Mouse (Mus musculus): Measurements from ENCODE around the gene Rdh5. TPM values are rescaled to one million over a fixed set of nuclear protein-coding genes. Genes with fewer than 3 reads are reported as not detected.

Gene Rdh5
- 10 to 100 TPM in 1 of 2 experiments, 1 to 10 TPM in 1; 8.2 to 12.5 TPM for total RNA-seq (2021)
- long read RNA-seq, experiment 1, partial matches to known transcripts, result 2 of 6 reads
- long read RNA-seq, experiment 1, other reads (novel, unspliced or antisense), result 3 of 6 reads
- long read RNA-seq, experiment 2, partial matches to known transcripts, result 0 of 6 reads
- long read RNA-seq, experiment 2, other reads (novel, unspliced or antisense), result 6 of 6 reads

DNA sequence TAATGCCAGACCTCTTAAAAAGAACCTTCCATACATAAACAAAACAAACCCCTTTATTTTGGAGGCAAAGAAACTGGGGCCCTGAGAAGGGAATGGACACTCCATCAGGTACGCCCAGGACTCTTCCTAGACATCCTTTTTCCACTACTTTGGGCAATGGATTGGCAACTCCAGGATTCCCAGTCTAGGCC is at the start of gene Rdh5:
Gene Rdh5, minus strand, starts transcription at position 67 of the 191 bp plus-strand sequence.
- DNase-seq, result no peak

DNA sequence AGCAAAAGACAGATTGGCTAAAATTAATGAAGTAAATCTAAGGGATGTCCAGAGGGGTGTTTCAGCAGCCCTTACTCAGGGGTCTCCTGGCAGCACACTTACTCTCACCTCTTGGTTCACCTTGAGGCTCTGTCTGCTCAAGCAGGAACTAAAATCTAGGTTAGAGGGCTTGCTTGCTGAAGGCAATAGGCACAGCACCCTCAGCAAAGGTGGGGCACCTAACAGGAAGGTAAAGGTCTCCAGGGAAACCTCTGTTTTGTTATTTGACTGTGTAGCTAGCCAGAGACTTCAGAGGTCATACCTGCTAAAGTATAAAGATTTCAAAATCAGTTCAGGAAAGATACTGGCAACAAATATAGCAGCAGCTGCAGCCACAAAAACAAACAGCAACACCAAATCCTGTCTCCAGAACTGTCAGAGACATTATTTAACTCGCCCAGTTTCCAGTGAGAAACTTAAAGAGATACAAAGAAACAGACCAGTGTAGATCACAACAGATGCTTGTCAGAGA is 48.1 kb upstream of the Rdh5 start:
- DNase-seq, result no peak

DNA sequence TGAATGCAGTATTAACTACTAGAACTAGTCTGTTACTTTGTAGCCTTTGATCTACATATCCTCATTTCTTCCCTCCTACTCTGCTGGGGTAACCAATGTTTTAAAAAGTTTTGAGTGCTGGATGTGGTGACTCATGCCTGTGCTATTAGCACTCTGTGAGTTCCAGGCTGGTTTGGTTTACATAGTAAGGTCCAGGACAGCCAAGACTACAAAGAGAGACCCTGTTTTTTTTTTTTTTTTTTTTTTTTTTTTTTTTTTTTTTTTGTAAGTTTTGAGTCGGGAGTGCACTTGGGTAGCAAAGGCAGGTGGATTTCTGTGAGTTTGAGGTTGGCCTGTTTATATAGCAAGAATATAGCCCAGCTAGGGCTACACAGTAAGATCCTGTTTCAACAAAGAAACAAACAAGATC is 45.7 kb upstream of the Rdh5 start:
- DNase-seq, result no peak

DNA sequence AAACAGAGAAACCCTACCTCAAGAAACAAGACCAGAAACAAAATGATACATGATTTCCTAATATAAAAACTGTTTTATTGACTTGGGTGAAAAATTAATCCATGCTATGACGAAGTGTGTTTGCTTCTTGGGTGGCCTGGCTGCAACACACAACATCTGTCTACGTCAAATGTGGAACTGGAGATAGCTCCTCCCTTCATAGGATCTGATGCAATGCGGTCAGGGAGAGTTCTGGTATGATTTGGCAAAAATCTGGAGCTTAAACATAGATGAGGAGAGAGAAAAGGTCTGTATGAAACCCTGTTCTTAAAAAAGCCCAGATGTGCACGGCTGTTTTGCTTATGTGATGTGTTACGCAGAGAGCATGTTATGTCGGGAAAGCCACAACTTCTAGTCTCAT is 43.2 kb upstream of the Rdh5 start:
- DNase-seq, result no peak

DNA sequence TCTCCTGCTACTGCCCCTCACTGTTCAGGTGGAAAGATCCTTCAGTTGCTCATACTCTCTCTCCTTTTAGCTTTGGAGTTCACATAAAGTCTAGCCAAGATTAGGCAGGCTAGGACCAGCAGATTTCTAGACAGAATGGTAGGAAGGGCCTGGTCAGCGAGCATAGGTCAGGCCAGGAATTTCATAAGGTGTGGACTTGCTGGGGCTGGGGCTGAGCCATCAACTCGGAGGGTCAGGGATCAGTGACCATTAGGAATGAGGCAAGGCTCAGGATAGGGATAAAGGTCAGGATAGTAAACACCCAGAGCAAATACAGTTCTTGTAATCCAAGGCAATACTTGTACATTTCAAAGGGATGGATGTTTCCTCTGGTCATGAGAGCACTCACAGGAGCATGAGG is 42.3 kb upstream of the Rdh5 start:
- no peak for DNase-seq

DNA sequence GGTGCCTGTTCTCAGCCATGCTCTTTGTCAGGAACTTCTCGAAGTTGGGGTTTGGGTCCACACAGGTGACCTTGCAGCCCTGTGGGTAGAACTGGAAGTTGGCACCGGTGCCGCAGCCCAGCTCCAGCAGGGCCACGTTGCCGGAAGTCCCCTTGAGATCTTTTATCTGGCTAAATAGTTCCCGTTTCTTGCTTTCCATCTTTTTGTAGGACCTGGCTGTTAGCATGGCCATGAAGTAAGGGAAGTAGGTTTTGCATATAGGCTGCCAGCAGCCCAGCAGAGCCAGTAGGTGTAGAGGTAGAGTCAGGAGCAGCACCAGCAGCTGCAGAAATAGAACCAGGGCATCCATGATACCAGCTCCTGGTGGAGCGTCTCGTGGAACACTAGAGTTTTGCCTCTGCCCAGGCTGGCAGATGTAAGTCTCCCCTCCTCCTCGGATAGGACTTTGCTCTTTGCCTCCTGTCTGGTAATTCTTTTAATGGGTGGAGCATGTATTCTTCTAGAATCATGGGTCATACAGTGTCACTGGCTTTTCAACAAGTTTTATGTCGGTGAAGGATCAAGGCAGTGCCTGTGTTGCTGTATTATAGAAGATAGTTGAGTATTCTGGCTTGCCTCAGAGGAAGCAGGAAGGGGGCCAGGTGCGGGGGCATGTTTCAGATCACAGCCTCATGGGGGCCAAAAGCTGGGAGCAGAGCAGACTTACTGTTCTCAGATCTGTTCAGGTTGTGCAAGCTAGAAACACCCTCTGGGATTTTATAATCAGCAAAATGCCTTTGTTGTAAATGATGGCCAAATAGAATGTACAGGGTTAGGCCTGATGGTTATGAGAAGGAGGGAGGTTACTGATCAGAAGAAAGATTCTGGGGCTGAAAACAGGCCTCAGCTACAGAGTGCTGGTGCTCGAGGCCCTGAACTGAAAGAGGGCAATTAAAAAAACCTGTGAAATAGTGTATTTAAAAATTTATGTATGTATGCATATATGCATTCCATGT is 38.2 kb upstream of the Rdh5 start, which contains the start of gene Mettl7b:
Gene Mettl7b, minus strand, starts transcription at position 399 of the 995 bp plus-strand sequence.
- DNase-seq, result no peak

DNA sequence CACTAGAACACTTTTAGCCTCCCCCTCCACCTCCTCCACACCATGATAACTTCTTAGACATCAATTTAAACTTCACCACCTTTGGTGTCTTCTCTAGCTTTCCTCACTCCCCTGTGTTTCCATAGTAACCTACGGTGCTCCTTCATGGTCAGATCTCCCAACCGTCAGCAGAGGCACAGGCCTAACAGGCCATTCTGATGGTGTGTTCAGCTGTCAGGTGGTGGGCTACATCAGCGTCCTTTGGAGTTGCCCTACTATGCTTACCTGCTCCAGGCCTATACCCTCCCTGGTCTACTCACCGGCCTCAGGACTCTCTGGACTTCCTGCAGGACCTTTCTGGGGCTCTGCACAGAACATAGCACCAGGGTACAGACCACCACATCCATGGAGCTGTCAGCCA is 37.5 kb upstream of the Rdh5 start:
- no peak for DNase-seq

DNA sequence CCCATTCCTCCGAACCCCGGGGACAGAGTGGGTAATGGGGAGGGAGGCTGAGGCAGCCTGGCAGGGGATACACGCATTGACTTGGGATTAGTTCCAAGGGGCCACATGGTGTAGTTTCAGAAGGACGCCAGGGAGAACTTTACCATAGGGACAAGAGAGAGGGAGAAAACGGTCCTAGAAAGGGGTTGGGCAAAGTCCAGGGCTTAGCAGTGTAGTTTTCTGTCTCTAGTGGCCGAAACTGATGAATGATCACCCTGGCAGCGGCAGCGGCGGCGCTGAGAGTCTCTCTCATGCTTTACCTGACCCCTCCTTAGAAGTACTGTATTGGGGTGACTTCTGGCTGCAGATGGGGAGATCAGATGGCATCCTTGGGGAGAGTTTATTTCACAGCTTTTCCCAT is 35.7 kb upstream of the Rdh5 start:
- no peak for DNase-seq

DNA sequence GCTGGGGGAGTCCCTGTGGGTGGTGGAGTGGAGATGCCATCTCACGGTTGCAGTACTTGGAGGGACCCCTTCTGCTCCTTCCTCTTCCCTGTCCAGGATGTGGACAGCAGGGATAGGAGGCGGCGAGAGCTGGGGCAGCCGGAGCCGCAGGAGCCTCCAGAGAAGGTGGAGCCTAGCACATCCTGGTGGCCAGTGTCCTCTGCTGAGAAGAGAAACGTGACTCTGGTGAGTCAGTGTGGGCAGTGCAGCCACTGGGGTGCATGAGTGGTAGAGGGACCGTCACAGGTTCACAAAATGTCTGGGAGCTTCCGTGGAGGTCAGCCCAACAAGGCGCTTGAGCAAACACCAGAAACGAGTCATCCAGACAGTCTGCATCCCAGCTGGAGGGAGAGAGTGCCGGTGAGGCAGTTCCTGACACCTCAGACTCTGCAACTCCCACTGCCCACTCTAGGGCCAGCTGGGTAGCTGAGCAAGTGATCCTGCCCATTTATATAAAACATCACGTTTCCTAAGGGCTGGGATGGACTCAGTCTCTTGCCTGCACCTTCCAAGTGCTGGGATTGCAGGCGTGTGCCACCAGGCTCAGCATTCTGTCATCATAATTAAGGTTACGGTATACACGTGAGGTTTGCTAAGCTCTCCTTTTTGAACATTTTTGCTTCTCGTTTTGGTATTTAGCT is 27.7 kb upstream of the Rdh5 start:
- DNase-seq, result no peak

DNA sequence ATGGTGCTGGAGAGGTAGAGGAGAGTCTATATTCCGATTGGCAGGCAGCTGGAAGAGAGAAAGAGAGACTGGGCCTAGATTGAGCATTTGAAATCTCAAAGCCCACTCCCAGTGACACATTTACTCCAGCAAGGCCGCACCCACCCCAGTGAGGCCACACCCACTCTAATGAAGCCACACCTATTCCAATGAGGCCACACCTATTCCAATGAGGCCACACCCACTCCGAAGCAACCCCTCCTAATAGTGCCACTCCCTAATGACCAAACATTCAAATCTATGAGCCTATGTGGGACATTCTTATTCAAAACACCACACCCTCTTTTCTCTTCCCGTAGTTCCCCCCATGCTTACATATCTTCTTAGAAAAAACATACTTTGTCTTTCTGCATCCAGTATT is 24.8 kb upstream of the Rdh5 start:
- no peak for DNase-seq

DNA sequence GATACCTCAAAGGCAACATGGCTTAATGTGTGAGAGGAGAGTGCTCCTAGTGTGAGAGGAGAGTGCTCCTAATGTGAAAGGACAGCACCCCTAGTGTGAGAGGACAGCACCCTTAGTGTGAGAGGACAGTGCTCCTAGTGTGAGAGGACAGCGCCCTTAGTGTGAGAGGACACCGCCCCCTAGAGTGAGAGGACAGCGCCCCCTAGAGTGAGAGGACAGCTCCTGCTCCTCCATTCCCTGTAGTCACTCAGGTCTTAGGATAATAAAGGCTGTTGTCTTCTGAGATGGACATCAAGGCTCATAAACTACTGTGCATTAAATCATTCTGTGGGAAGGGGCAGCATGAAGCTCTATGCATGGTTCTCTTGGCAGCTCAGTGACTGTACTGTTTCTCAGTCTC is 23.0 kb upstream of the Rdh5 start:
- peak; percentile 69 for DNase-seq

DNA sequence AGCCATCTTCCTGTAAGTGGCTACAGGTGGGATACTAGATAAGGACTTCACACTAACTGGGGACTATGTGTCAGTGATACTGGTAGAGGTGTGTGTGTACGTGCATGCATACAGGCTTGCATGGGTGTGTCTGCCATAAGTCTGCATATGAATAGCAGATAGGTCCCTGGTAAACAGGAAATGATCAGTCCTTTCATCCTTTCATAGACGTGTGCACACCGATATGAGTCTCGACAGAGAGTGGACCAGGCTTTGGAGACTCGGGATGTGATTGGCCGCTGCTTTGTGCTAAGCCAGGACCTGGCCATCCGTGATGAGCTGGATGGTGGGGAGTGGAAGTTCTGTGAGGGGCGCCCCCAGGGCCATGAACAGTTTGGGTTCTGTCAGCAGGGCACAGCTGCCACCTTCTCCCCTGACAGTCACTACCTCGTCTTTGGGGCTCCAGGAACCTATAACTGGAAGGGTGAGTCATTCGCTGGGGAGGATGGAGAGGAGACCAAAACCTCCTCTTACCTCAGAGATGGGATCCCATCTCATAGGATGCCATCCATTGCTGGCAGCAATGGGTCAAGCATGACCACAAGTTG is 17.9 kb upstream of the Rdh5 start:
- DNase-seq, result no peak

DNA sequence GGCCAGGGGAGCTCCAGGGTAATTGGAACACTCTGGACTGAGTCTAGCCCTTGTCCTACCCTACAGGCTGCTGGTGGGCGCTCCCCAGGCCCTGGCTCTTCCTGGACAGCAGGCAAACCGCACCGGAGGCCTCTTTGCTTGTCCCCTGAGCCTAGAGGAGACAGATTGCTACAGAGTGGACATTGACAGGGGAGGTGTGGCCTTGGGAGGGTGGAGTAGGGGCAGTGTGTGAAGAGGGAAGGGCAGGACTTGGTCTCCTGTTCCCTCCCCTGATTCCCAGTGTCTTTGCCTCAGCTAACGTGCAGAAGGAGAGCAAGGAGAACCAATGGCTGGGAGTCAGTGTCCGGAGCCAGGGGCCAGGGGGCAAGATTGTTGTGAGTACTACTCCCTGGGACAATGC is 16.3 kb upstream of the Rdh5 start:
- DNase-seq, result no peak

DNA sequence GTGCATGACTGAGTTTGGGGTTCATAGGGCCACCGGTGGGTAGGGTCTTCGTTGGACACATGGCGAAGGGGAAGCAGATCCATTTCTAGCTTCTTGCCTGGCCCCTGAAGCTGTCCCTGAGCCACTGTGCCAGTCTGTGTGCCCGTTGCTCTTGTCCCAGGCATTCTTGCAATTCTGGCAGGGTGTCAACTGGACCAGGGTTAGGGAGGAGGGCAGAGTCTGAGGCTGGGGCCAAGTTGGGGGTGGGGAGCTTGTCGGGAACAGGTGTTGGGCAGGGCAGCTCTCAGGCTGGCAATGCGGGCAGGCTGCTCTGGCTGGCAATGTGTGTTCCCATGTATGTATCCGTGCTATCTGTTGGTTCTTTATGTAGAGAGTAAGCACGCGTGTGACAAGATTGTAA is 15.8 kb upstream of the Rdh5 start:
- peak; percentile 90 for DNase-seq

DNA sequence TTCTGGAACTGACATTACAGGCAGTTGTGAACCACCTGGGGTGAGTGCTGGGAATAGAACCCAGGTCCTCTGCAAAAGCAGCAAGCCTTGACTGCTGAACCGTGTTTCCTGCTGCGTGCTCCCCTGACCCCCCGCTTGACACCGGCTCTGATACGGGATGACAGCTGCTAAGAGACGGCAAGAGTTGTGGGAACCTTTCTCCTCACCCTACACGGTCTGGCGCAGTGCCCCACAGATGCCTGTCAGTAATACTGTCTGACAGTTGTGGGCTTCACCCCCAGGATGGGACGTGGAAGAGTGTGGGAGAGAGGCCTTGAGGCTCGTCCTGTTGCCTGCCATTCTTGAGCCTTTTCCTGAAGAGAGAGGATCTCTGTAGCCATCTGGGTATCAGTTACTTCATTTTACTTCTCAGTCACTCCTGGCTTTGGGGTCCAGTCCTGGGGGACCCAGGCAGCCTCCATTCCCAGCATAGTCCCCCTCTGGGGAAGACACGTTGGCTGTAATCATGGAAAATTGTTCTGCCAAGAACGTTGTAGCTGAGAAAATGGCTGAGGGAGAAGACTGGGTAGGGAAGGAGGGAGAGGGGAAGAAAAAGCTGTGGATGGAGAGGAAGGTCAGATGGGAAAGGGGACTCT is 15.2 kb upstream of the Rdh5 start:
- DNase-seq, result peak; percentile 75

DNA sequence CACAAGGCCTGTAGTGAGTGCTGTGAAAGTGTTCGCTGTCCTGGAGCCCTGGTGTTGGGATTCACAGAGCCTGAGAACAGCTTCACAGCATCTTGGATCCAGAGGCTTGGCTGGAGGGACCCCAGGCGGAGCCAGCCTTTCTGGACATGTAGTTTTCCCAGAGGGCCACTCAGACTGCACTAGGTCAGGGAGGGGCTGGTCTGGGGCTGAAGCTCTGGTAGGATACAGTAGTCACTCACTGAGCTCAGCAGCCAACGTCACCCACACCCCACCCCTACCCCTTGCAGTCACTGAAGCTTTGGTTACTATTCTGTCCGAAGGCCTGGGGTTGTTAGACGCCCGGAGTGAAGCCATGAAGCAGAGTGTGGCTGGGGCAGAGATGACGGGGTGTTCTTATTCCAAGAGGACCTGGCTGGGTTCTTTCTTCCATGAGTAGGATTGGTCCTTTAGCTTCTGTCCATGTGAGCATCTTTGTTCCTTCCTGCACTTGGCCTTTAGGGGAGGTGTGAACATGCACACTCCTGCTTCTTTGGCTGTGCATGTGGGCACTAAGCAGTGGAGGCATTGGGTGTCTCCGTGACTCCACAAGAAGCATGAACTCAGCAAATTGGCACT is 13.2 kb upstream of the Rdh5 start:
- peak; percentile 43 for DNase-seq

DNA sequence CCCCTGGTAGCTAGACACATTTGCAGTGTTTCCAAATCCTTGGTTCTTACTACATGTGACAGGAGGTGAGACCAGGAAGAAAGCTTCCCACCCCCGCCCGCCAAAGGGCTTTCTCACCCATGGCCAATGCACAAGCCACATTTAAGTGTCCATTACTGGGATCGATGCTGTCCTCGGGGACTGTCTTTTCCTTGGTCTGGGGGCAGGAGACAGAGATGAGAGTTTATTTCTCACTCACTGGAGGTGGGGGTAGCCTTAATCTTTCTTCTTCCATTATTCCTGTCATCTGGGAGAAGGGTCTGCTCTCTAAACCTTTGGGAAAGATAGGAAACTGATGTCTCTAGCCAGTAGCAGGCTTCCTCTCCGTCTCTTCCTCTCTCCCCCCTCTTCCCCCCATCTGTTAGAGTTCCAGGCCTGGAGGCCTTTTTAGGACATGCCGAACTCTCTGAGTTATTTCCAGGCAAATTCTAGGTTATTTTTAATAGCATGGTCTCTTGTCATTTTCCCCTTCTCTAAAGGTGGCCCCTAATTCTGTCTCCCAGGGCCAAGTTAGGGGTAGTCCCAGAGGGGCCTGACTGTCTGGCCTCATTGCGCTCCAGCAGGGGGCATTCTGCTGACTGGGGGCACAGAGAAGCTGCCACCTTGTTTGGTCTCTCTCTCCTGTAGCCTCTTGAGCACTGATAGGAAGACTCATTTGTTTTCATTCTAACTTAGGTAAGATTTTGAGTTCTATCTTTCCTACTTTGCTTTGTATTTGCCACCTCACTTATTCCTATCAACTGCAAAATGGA is 12.5 kb upstream of the Rdh5 start:
- DNase-seq, result no peak

DNA sequence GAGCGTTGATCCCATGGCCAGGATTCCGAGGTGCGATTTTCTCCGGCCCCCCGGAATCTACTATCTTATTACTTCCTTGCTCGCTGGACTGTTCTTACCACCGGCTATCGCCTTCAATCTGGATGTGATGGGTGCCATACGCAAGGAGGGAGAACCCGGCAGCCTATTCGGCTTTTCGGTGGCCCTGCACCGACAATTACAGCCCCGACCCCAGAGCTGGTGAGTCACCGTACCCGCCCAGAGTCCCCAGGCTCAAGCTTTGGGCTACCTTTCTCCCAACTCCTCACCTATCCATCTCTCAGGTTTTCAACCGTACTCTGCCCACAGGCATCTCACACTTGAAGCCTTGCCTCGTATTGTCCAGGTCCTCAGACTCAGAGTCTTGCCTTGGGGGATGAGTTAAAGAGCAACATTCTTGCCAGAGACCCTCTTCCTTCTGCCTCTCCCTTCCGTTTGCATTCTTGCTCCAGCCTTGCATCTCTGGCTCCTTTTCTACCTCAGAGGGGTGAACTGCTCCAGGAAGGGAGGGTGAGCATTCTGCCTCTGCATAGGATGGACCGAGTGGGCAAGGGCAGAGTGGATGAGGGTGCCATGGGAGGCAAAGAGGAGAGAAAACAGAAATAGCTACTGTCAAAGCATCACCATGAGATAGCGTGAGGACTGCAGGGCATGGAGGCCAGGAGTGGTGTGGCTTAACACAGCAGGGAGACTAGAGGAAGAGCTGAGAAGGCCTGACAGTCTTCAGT is 11.5 kb upstream of the Rdh5 start:
- no peak for DNase-seq

DNA sequence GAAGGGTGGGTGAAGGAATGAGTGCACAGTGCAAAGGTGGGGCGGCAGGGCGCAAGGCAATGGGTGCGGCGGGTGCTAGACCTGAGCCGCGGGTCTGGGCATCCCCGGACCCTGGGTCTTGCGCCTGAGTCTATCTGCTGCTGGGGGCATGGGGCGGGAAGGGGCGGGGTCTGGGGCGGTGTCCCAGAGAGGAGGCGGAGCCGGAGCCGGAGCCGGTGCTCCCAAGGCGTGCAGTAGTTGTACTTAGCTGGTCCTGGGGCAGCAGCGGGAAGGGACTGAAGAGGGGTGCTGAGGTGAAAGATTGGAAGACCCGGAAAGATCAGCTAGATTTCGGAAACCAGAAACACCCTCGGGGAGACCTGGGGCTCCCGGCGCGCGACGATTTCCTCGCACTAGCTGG is 10.9 kb upstream of the Rdh5 start, which contains the start of gene Itga7:
Gene Itga7, plus strand, starts transcription at position 245 of the 400 bp plus-strand sequence.
- DNase-seq, result peak; percentile 56

DNA sequence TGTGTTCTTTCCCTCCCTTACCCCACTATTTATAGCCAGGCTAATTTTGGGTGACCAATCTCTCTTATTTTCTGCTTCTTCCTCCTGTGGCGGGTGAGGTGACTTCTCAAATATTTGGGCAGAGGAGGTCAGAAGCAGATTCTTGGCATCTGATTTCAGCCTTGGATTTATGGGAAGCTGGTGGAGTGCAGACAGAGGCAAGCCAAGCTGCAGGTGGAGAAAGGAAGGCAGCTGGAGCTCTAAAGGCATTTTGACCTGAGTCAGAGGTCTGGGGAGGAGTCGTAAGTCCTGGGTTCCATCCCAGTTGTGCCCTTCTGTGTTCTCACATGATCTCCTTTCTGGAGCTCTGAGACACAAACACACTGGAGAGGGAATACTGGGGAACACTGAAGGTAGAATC is 8.8 kb upstream of the Rdh5 start:
- no peak for DNase-seq
